Mouse (Mus musculus) spleen, postnatal 10 days (tissue): ENCODE results near the gene Apoh.
A peak's percentile ranks its signal among the peaks of the same experiment; 100 is the strongest.

Source experiments
- DNase-seq, 2 experiments: peaks; one replicate each; pipeline ENCODE4 v3.0.0; 2021 to 2022; ENCODE audit warnings: low spot score in 2 of 2

Gene Apoh

GRCm38 (mm10) chr11:108382664-108383063, 39.5 kb downstream of the Apoh start:
- DNase-seq = no peak

- no peak for DNase-seq
Observed at GRCm38 (mm10) chr11:108384920-108385665, 41.9 kb downstream of the Apoh start.

GRCm38 (mm10) chr11:108385666-108386024, 42.5 kb downstream of the Apoh start:
- DNase-seq = no peak

- no peak for DNase-seq
Observed at GRCm38 (mm10) chr11:108395061-108395460, 51.9 kb downstream of the Apoh start.

- DNase-seq = no peak
Observed at GRCm38 (mm10) chr11:108396076-108396829, 53.1 kb downstream of the Apoh start.

GRCm38 (mm10) chr11:108409876-108410644, 66.9 kb downstream of the Apoh start:
- no peak for DNase-seq

- no peak for DNase-seq
Observed at GRCm38 (mm10) chr11:108416360-108416759, 73.2 kb downstream of the Apoh start.

GRCm38 (mm10) chr11:108418540-108418939, 75.4 kb downstream of the Apoh start:
- DNase-seq = no peak

GRCm38 (mm10) chr11:108419242-108419641, 76.1 kb downstream of the Apoh start:
- DNase-seq = no peak

GRCm38 (mm10) chr11:108420751-108421150, 77.6 kb downstream of the Apoh start:
- DNase-seq = no peak

GRCm38 (mm10) chr11:108423221-108423620, 80.1 kb downstream of the Apoh start:
- no peak for DNase-seq

- no peak for DNase-seq
Observed at GRCm38 (mm10) chr11:108424111-108424510, 81.0 kb downstream of the Apoh start.

- DNase-seq = peak; percentile 44 to 87
Observed at GRCm38 (mm10) chr11:108424889-108425591, 81.9 kb downstream of the Apoh start, which contains the start of gene Cep112. Gene Cep112, plus strand, starts transcription at chr11:108425192.

- peak; percentile 8 to 17 for DNase-seq
Observed at GRCm38 (mm10) chr11:108425592-108425921, 82.4 kb downstream of the Apoh start.

- DNase-seq = no peak
Observed at GRCm38 (mm10) chr11:108426086-108426485, 82.9 kb downstream of the Apoh start.

GRCm38 (mm10) chr11:108427191-108427590, 84.0 kb downstream of the Apoh start:
- DNase-seq = no peak

GRCm38 (mm10) chr11:108429076-108429475, 85.9 kb downstream of the Apoh start:
- no peak for DNase-seq

GRCm38 (mm10) chr11:108443893-108444563, 100.9 kb downstream of the Apoh start:
- DNase-seq = no peak

GRCm38 (mm10) chr11:108447148-108447547, 104.0 kb downstream of the Apoh start:
- peak in 1 of 2 experiments; percentile 27 for DNase-seq

- DNase-seq = peak; percentile 43 to 78
Observed at GRCm38 (mm10) chr11:108449811-108450210, 106.7 kb downstream of the Apoh start.

- no peak for DNase-seq
Observed at GRCm38 (mm10) chr11:108459599-108459998, 116.4 kb downstream of the Apoh start.
